Mouse (Mus musculus) limb, embryonic 12.5 days (tissue): Measurements from ENCODE around the gene Efcab11. TPM values are rescaled to one million over a fixed set of nuclear protein-coding genes. Genes with fewer than 3 reads are reported as not detected.

ENCODE experiments used
- polyA plus RNA-seq: library from polyadenylated mRNA; unstranded; fragments of >200 nt; fragmentation: Nextera tagmentation; extraction: Ambion mirVana; gene quantifications from 2 replicates; pipeline ENCODE4 v1.2.1, GENCODE M21; 2016

Efcab11 gene
- polyA plus RNA-seq, 1 experiment from 2014 or later = 22.9 TPM

Other genes with a start within 250 kb of the Efcab11 start
- 61.9 and 65.7 TPM in 2 replicates for gene Tdp1, start 78 bp upstream of the Efcab11 start, polyA plus RNA-seq
- 1.7 and 2.1 TPM in 2 replicates for gene Kcnk13, start 80.1 kb upstream of the Efcab11 start, polyA plus RNA-seq
- 312 and 322 TPM in 2 replicates for gene Psmc1, start 225.7 kb upstream of the Efcab11 start, polyA plus RNA-seq